Mouse (Mus musculus): Measurements from ENCODE around the gene Olfr656. TPM values are rescaled to one million over a fixed set of nuclear protein-coding genes. Genes with fewer than 3 reads are reported as not detected.

Olfr656 gene
- not detected in 2 replicates for polyA plus RNA-seq (2011; ENCODE audit: insufficient read depth, insufficient read length, low read depth, missing spikeins)

DNA sequence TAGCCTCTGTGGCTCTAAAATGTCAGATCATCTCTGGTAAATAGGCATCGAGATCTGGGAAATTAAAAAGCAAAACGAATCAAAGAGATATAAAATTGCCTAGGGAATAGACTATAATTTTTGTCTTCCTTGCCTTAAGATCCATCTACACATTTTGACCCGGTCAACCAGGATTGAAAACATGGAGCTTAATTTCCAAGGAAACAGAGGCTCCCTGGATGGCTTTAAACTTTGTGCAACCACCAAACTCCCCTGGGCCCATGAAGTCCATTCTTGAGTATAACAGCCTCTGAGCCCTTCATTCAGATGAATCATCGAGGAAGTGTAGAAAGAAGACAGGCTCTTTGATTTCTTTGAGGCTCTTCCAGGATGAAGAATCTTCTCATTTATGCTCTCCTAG, at the start of gene Olfr656:
Gene Olfr656 (plus strand): TSS at position 301 of the 400 bp plus-strand sequence.
- Histone ChIP-seq H3K36me3 (ENCODE audit: control insufficient read depth, insufficient read depth, low read length, poor library complexity, severe bottlenecking) (no peaks in the 10 kb centered on the region), H3K9ac (ENCODE audit: low read depth, poor library complexity, severe bottlenecking) (no peak within 1 kb of the TSS), H3K27ac (ENCODE audit: insufficient read depth, low read length) (no peak within 1 kb of the TSS), H3K4me1 (ENCODE audit: control insufficient read depth, insufficient read depth, low read length) (no peaks in the 10 kb centered on the region), H3K27me3 (ENCODE audit: control insufficient read depth, insufficient read depth, low read length, poor library complexity, severe bottlenecking) (no peaks in the 10 kb centered on the region), H3K9me3 (replicated peaks; ENCODE audit: control insufficient read depth, insufficient read depth, low read length, poor library complexity, severe bottlenecking) (no peaks in the 10 kb centered on the region), H3K4me3 (ENCODE audit: low read depth, low read length) (no peak within 1 kb of the TSS)
- TF ChIP-seq CTCF (IDR thresholded peaks at IDR 0.05; ENCODE audit: low read depth, low read length) (no peak), EP300 (IDR thresholded peaks at IDR 0.05; ENCODE audit: insufficient read depth, low read depth, low read length) (no peak), POLR2A (IDR thresholded peaks at IDR 0.05; ENCODE audit: insufficient read depth, low read length) (no peak)

DNA sequence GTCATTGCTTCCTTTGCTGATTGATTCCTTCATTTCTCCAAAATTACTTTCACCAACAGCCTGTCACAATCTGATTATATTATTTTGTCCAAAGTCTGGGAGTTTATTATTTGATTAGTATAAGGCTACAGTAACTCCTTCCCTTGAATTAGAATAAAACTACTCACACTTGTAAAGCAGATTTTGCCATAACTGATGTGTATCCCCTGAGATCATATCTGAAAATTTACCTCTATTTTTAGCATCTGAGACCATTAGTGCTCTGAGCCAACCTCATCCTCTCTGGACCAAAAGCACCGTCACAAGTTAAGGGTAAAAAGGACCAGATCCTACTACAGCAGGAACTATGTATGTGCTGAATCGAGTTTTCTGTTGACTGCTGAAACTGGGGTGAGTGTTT, 36.7 kb upstream of the Olfr656 start, which contains the start of gene Olfr653:
Gene Olfr653 (plus strand): TSS at position 301 of the 400 bp plus-strand sequence.
- no peaks in the 10 kb centered on the region for H3K9me3 ChIP-seq (replicated peaks; ENCODE audit: control insufficient read depth, insufficient read depth, low read length, poor library complexity, severe bottlenecking)
- no peaks in the 10 kb centered on the region for H3K27me3 ChIP-seq (ENCODE audit: control insufficient read depth, insufficient read depth, low read length, poor library complexity, severe bottlenecking)
- H3K9ac ChIP-seq (ENCODE audit: low read depth, poor library complexity, severe bottlenecking): no peak within 1 kb of the TSS
- H3K27ac ChIP-seq (ENCODE audit: insufficient read depth, low read length): no peak within 1 kb of the TSS
- no peaks in the 10 kb centered on the region for H3K36me3 ChIP-seq (ENCODE audit: control insufficient read depth, insufficient read depth, low read length, poor library complexity, severe bottlenecking)
- no peak within 1 kb of the TSS for H3K4me3 ChIP-seq (ENCODE audit: low read depth, low read length)
- TF ChIP-seq POLR2A (IDR thresholded peaks at IDR 0.05; ENCODE audit: insufficient read depth, low read length) (no peak), EP300 (IDR thresholded peaks at IDR 0.05; ENCODE audit: insufficient read depth, low read depth, low read length) (no peak), CTCF (IDR thresholded peaks at IDR 0.05; ENCODE audit: low read depth, low read length) (no peak)
- H3K4me1 ChIP-seq (ENCODE audit: control insufficient read depth, insufficient read depth, low read length): no peaks in the 10 kb centered on the region

DNA sequence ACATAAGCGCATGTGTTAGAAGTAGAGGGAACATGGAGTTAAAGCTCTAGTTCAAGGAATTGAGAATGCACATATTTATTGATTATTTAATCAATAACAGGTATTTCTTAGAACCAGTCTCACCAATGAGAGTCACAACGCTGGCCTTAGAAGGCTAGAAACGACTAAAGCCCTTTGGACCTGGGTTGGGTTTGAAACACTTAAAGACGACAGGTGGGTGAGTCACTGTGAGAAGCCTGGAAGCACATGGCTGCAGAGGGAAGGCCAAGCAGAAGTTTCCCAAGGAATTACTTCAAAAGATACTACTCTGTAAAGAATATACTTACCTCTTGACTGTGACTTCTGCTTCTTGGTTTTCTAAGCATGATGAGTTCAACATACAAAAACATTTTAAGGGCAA, 32.9 kb upstream of the Olfr656 start:
- TF ChIP-seq EP300 (IDR thresholded peaks at IDR 0.05; ENCODE audit: insufficient read depth, low read depth, low read length) (no peak), CTCF (IDR thresholded peaks at IDR 0.05; ENCODE audit: low read depth, low read length) (no peak), POLR2A (IDR thresholded peaks at IDR 0.05; ENCODE audit: insufficient read depth, low read length) (no peak)
- Histone ChIP-seq H3K27ac (ENCODE audit: insufficient read depth, low read length) (no peak overlapping the region), H3K9me3 (replicated peaks; ENCODE audit: control insufficient read depth, insufficient read depth, low read length, poor library complexity, severe bottlenecking) (no peaks in the 10 kb centered on the region), H3K9ac (ENCODE audit: low read depth, poor library complexity, severe bottlenecking) (no peak overlapping the region), H3K27me3 (ENCODE audit: control insufficient read depth, insufficient read depth, low read length, poor library complexity, severe bottlenecking) (no peaks in the 10 kb centered on the region), H3K4me3 (ENCODE audit: low read depth, low read length) (no peak overlapping the region), H3K36me3 (ENCODE audit: control insufficient read depth, insufficient read depth, low read length, poor library complexity, severe bottlenecking) (no peaks in the 10 kb centered on the region), H3K4me1 (ENCODE audit: control insufficient read depth, insufficient read depth, low read length) (no peaks in the 10 kb centered on the region)

DNA sequence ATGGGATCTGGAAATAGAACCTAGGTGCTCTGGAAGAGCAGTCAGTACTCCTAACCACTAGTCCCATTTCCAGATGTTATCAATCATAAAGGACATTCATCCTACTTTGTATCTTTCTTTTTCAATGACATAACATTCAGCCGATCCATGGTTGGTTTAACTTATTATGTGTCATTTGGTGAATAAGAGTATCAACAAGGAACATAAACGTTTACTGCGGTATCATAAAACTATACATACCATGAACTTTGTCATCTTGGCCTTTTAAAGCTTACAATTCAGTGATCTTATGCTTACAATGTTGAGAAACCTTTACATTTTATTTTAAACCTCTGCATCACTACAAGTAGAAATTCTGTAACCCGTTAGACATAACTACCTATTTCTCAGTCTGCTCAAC, 32.3 kb upstream of the Olfr656 start:
- Histone ChIP-seq H3K27ac (ENCODE audit: insufficient read depth, low read length) (no peak overlapping the region), H3K9me3 (replicated peaks; ENCODE audit: control insufficient read depth, insufficient read depth, low read length, poor library complexity, severe bottlenecking) (no peaks in the 10 kb centered on the region), H3K4me1 (ENCODE audit: control insufficient read depth, insufficient read depth, low read length) (no peaks in the 10 kb centered on the region), H3K36me3 (ENCODE audit: control insufficient read depth, insufficient read depth, low read length, poor library complexity, severe bottlenecking) (no peaks in the 10 kb centered on the region), H3K27me3 (ENCODE audit: control insufficient read depth, insufficient read depth, low read length, poor library complexity, severe bottlenecking) (no peaks in the 10 kb centered on the region), H3K4me3 (ENCODE audit: low read depth, low read length) (no peak overlapping the region), H3K9ac (ENCODE audit: low read depth, poor library complexity, severe bottlenecking) (no peak overlapping the region)
- no peak for TF ChIP-seq EP300 (IDR thresholded peaks at IDR 0.05; ENCODE audit: insufficient read depth, low read depth, low read length)
- TF ChIP-seq CTCF (IDR thresholded peaks at IDR 0.05; ENCODE audit: low read depth, low read length): no peak
- TF ChIP-seq POLR2A (IDR thresholded peaks at IDR 0.05; ENCODE audit: insufficient read depth, low read length): no peak

DNA sequence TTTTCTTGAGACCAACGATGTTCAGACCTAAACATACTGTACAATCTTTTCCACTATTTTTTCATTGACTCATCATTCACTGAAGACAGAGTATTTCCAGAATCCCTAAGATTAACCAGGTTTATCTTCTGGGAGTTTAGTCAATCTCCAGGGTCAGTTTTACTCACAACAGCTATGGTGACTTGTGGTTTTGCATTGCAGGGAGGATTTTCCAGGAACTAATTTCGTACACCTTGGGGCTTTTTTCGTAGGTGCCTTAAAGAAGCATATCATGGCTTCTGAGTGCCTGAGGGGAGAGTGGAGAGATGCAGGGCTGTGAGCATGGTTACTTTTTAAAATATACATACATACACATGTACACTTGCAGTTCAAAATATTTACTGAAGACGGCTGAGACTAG, 27.0 kb upstream of the Olfr656 start, which contains the start of gene Olfr654:
Gene Olfr654 (plus strand): TSS at position 301 of the 400 bp plus-strand sequence.
- Histone ChIP-seq H3K9ac (ENCODE audit: low read depth, poor library complexity, severe bottlenecking) (no peak within 1 kb of the TSS), H3K27me3 (ENCODE audit: control insufficient read depth, insufficient read depth, low read length, poor library complexity, severe bottlenecking) (no peaks in the 10 kb centered on the region), H3K4me3 (ENCODE audit: low read depth, low read length) (no peak within 1 kb of the TSS), H3K27ac (ENCODE audit: insufficient read depth, low read length) (no peak within 1 kb of the TSS), H3K9me3 (replicated peaks; ENCODE audit: control insufficient read depth, insufficient read depth, low read length, poor library complexity, severe bottlenecking) (no peaks in the 10 kb centered on the region), H3K4me1 (ENCODE audit: control insufficient read depth, insufficient read depth, low read length) (no peaks in the 10 kb centered on the region), H3K36me3 (ENCODE audit: control insufficient read depth, insufficient read depth, low read length, poor library complexity, severe bottlenecking) (no peaks in the 10 kb centered on the region)
- TF ChIP-seq POLR2A (IDR thresholded peaks at IDR 0.05; ENCODE audit: insufficient read depth, low read length): no peak
- TF ChIP-seq CTCF (IDR thresholded peaks at IDR 0.05; ENCODE audit: low read depth, low read length): no peak
- no peak for TF ChIP-seq EP300 (IDR thresholded peaks at IDR 0.05; ENCODE audit: insufficient read depth, low read depth, low read length)

DNA sequence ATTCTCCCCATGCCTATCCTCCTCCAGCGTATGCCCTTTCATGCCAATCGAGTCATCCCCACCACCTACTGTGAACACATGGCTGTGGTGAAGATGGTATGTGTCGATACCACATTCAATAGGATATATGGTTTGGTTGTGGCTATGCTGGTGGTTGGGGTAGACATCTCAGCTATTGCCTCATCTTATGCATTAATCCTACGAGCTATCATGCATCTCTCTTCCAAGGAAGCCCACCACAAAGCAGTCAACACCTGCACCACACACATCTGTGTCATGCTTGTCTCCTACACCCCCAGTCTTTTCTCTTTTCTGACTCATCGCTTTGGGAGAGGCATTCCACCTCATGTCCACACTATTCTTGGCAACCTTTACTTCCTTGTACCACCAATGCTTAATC, 25.5 kb upstream of the Olfr656 start:
- Histone ChIP-seq H3K27me3 (ENCODE audit: control insufficient read depth, insufficient read depth, low read length, poor library complexity, severe bottlenecking) (no peaks in the 10 kb centered on the region), H3K9ac (ENCODE audit: low read depth, poor library complexity, severe bottlenecking) (no peak overlapping the region)
- TF ChIP-seq CTCF (IDR thresholded peaks at IDR 0.05; ENCODE audit: low read depth, low read length): no peak
- TF ChIP-seq EP300 (IDR thresholded peaks at IDR 0.05; ENCODE audit: insufficient read depth, low read depth, low read length): no peak
- TF ChIP-seq POLR2A (IDR thresholded peaks at IDR 0.05; ENCODE audit: insufficient read depth, low read length): no peak

More for the DNA sequence above, 25.5 kb upstream of the Olfr656 start:
- Histone ChIP-seq H3K27ac (ENCODE audit: insufficient read depth, low read length) (no peak overlapping the region), H3K4me1 (ENCODE audit: control insufficient read depth, insufficient read depth, low read length) (no peaks in the 10 kb centered on the region), H3K4me3 (ENCODE audit: low read depth, low read length) (no peak overlapping the region), H3K9me3 (replicated peaks; ENCODE audit: control insufficient read depth, insufficient read depth, low read length, poor library complexity, severe bottlenecking) (no peaks in the 10 kb centered on the region), H3K36me3 (ENCODE audit: control insufficient read depth, insufficient read depth, low read length, poor library complexity, severe bottlenecking) (no peaks in the 10 kb centered on the region)

All from ES-Bruce4 (cell line).